Mouse (Mus musculus): ENCODE results near the gene Sdk2. TPM values are rescaled to one million over a fixed set of nuclear protein-coding genes. Genes with fewer than 3 reads are reported as not detected.

Gene Sdk2
- polyA plus RNA-seq, 1 experiment from 2014 or later = 6.5 TPM

DNA sequence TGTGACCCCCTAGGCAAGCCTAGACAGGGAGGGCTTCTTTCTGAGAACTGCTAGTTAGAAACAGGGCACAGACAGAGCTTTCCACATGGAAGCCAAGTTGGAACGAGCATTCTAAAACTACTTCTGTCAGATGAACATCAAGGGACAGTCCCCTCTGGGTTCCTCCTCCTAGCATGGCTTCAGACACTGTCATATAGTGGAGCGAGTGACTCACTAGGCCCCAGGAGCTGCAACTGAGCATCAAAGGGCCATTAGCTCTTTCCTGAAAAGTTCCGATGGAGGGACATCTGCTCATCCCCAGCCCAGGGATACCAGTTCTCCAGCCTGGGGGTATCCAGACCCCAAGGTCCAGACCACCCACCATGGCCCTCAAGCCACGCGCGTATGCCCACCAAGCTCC is 185.0 kb downstream of the Sdk2 start:
- ATAC-seq (ENCODE audit: insufficient number of reproducible peaks, low FRiP score, low TSS enrichment, low read depth) = no peak
- Histone ChIP-seq H3K4me1 (peaks cover 4% of the 10 kb centered on the region; the same call in 1 of the 2 replicates), H3K36me3 (peaks cover 4% of the 10 kb centered on the region; the same call in 1 of the 2 replicates), H3K4me2 (no peak overlapping the region), H3K9ac (no peak overlapping the region), H3K27ac (no peak overlapping the region), H3K27me3 (no peaks in the 10 kb centered on the region), H3K4me3 (no peak overlapping the region), H3K9me3 (no peaks in the 10 kb centered on the region)
- 82% methylated on average over 6 of the region's 6 CpGs for whole genome bisulfite sequencing

DNA sequence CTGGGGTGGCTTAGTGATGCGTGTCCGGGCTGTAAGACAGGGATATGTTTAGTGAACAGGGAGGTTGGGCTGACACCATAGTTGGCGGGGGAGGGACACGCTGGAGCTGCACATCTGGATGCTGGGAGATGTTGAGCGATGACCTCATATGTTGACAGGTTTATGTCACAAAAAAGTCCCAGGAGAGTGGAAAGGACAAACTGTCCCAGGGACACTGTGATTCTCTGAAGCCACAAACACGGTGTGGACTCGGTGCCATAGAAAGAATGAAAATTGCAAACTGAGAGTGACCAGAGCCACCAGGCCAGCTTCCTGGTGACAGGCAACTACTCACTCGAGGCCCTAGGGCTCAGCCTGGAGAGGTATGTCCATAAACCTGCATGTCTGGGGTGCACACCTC is 199.8 kb downstream of the Sdk2 start:
- peaks cover 11% of the 10 kb centered on the region for H3K36me3 ChIP-seq
- no peak overlapping the region for H3K27ac ChIP-seq
- no peaks in the 10 kb centered on the region for H3K27me3 ChIP-seq
- no peaks in the 10 kb centered on the region for H3K9me3 ChIP-seq
- WGBS = 88% methylated on average over 8 of the region's 8 CpGs
- H3K4me3 ChIP-seq = no peak overlapping the region
- ATAC-seq (ENCODE audit: insufficient number of reproducible peaks, low FRiP score, low TSS enrichment, low read depth) = no peak
- H3K4me2 ChIP-seq = no peak overlapping the region
- no peaks in the 10 kb centered on the region; the same call in 1 of the 2 replicates for H3K4me1 ChIP-seq
- no peak overlapping the region for H3K9ac ChIP-seq

DNA sequence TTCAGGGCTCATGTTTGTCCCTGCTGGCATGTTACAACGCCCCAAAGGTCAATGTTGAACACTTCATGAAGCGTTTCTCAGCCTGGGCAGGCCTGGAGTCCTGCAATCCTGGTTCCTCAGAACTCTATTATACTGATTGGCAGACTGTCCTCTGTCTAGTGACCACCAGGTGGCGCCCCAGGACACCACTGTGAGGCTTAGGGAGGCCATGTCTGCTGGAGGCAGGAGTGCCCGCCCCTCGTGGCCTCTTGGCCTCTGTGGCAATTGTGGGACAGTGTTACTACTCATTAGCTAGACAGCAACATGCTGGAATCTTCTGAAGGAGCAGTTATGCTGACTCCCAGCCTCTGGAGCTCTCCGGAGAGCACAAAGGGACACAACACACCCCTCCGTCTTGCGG is 201.2 kb downstream of the Sdk2 start:
- 36% methylated on average over 8 of the region's 8 CpGs for WGBS
- Histone ChIP-seq H3K4me2 (no peak overlapping the region), H3K4me3 (no peak overlapping the region), H3K9ac (no peak overlapping the region), H3K27me3 (no peaks in the 10 kb centered on the region), H3K4me1 (no peaks in the 10 kb centered on the region; the same call in 1 of the 2 replicates), H3K36me3 (peaks cover 5% of the 10 kb centered on the region; the same call in 1 of the 2 replicates), H3K27ac (no peak overlapping the region), H3K9me3 (no peaks in the 10 kb centered on the region)
- ATAC-seq (ENCODE audit: insufficient number of reproducible peaks, low FRiP score, low TSS enrichment, low read depth) = no peak

DNA sequence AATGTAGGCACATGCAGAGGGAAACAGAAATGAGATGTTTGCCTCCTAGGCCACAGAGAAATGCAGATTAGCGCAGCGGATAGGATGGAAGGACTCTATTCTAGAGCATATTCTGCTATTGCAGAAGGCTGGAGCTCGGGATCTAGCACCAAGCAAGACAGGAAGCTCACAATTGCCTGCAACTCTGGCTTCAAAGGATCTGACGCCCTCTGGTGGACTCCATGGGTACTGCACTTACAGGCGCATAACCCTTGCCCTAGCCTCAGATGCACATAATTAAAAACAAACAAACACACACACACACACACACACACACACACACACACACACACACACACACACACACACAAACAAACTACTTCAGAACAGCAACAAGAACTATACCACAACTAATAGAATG is 203.4 kb downstream of the Sdk2 start:
- Histone ChIP-seq H3K4me3 (no peak overlapping the region), H3K27ac (no peak overlapping the region), H3K4me1 (no peaks in the 10 kb centered on the region; the same call in 1 of the 2 replicates), H3K36me3 (peaks cover 5% of the 10 kb centered on the region), H3K9ac (no peak overlapping the region), H3K9me3 (no peaks in the 10 kb centered on the region), H3K4me2 (no peak overlapping the region), H3K27me3 (no peaks in the 10 kb centered on the region)
- ATAC-seq (ENCODE audit: insufficient number of reproducible peaks, low FRiP score, low TSS enrichment, low read depth) = no peak
- WGBS = 77% methylated on average over 5 of the region's 5 CpGs

DNA sequence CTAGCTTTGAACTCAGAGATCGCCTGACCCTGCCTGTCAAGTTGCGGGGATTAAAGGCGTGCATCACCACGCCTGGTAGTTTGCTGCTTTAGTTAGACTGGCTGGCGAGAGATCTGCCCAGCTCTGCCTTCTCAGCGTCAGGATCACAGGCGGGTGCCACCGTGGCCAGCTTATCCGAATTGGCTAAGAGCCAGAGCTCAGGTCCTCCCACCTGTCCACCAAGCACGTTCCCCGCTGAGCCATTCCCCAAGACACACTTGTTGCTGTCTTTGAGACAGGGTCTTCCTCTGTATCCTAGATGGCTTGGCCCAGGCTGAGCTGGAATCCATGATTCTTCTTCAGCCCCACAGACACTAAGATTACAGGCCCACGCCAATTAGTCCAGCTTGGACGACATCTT is 211.2 kb downstream of the Sdk2 start:
- H3K4me3 ChIP-seq = no peak overlapping the region
- no peaks in the 10 kb centered on the region for H3K27me3 ChIP-seq
- no peak for ATAC-seq (ENCODE audit: insufficient number of reproducible peaks, low FRiP score, low TSS enrichment, low read depth)
- no peak overlapping the region for H3K27ac ChIP-seq
- no peak overlapping the region for H3K4me2 ChIP-seq
- H3K36me3 ChIP-seq = peaks cover 38% of the 10 kb centered on the region
- H3K4me1 ChIP-seq = no peaks in the 10 kb centered on the region
- 75% methylated on average over 13 of the region's 13 CpGs for WGBS
- H3K9ac ChIP-seq = no peak overlapping the region
- H3K9me3 ChIP-seq = no peaks in the 10 kb centered on the region

DNA sequence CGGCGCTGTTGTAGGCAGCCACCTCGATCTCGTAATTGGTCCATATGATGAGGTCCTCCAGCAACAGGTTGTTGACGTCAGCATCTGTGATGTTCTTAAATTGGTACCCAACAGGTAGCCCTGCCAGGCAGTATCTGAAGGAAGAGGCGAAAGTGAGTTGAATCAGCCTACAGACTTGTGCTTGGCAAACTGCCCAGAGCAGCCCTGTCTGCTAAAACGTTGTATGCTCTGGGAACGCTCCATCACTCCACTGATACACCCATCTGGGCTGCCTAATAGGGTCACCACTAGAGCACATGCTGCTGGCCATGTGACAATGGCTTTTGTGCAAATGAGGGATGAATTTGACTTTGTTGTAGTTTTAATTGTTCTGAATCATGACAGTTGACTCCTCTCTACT is 215.1 kb downstream of the Sdk2 start:
- Histone ChIP-seq H3K36me3 (peaks cover 24% of the 10 kb centered on the region), H3K9me3 (no peaks in the 10 kb centered on the region), H3K4me2 (no peak overlapping the region), H3K4me3 (no peak overlapping the region), H3K9ac (no peak overlapping the region), H3K4me1 (peaks cover 9% of the 10 kb centered on the region; the same call in 1 of the 2 replicates), H3K27me3 (no peaks in the 10 kb centered on the region), H3K27ac (no peak overlapping the region)
- WGBS = 71% methylated on average over 8 of the region's 8 CpGs
- no peak for ATAC-seq (ENCODE audit: insufficient number of reproducible peaks, low FRiP score, low TSS enrichment, low read depth)

DNA sequence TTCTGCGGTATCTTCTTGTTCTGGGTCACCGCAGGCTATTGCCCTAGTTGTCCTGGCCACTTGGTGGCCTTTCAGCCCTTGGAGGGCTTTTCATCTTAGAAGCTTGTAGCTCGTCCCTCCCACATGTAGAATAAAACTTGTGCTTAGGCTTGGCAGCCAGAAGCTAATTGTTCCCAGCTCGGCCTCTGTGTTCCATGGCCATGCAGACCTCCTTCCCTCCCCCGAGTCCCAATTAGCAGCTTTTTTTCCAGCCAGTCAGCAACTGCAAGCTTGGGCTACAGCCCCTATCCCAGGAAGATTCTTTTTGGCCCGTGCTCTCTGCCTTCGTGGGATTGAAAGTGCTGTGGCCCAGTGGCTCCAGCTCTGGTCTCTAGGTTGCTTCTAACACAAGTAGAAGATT is 217.5 kb downstream of the Sdk2 start:
- Histone ChIP-seq H3K9ac (no peak overlapping the region), H3K27me3 (no peaks in the 10 kb centered on the region), H3K36me3 (peaks cover 13% of the 10 kb centered on the region), H3K9me3 (no peaks in the 10 kb centered on the region), H3K4me3 (no peak overlapping the region), H3K27ac (no peak overlapping the region), H3K4me2 (no peak overlapping the region), H3K4me1 (peaks cover 9% of the 10 kb centered on the region; the same call in 1 of the 2 replicates)
- 48% methylated on average over 7 of the region's 7 CpGs for WGBS
- ATAC-seq (ENCODE audit: insufficient number of reproducible peaks, low FRiP score, low TSS enrichment, low read depth) = no peak

DNA sequence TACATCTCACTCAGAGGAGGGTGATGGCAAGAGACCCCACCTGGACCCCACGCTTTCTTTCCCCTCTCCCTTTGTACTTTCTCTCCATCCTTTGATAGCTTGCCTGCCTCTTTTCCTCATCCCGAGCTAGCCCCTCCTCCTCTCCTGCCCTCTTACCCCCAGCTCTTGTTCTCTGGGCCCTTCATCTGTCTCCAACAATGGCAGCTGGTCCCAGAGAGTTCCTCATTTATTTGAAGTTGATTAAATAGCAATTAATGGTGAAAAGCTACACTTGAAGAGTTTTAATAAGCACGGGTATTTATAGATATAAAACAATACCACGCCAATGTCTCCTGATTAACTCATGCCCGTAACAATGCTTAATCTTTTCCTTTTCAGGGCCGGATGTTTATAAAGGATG is 222.9 kb downstream of the Sdk2 start:
- H3K27me3 ChIP-seq = no peaks in the 10 kb centered on the region
- H3K9me3 ChIP-seq = no peaks in the 10 kb centered on the region
- no peak for ATAC-seq (ENCODE audit: insufficient number of reproducible peaks, low FRiP score, low TSS enrichment, low read depth)
- no peak overlapping the region for H3K4me3 ChIP-seq
- no peak overlapping the region for H3K27ac ChIP-seq
- H3K9ac ChIP-seq = no peak overlapping the region
- peaks cover 2% of the 10 kb centered on the region; the same call in 1 of the 2 replicates for H3K4me1 ChIP-seq
- H3K4me2 ChIP-seq = no peak overlapping the region
- 67% methylated on average over 6 of the region's 6 CpGs for WGBS
- peaks cover 19% of the 10 kb centered on the region for H3K36me3 ChIP-seq

DNA sequence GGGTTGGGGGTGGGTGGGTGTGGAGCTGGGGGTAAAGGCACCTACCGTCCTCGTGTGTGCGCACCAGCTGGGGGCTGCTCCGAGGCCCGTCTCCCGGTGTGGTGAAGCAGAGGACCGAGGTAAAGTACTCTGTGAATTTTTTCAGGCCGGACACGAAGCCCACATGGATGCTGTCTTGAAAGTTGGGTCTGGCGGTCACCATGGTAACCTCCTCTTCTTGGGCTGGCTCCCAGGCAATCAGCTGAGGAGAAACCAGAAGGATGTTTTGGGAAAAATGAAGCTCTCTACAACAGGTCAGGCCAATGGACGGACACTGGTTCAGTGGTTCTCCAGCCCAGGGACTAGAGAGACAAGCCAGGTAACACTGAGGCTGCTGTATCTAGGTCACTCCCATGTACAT is 224.0 kb downstream of the Sdk2 start:
- ATAC-seq (ENCODE audit: insufficient number of reproducible peaks, low FRiP score, low TSS enrichment, low read depth) = no peak
- 94% methylated on average over 11 of the region's 11 CpGs for WGBS
- no peak overlapping the region for H3K4me2 ChIP-seq

DNA sequence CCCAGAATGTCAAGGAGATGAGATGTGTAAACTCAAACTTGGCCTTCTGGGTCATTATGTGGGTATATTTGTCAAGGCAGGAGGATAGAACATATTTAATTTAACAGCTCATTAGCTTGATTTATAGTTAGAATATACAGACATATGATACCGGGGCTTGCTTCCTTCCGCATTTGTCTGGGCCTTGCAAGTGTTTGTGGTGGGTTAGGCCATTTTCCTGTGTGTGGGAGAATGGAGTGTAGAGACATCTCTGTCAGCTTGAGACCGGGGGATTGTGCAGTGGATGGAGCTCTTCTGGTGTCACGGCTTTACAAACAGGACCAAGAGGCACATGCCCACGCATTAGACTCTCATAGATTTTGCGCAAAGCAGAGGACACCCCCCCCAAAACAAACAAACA is 235.2 kb downstream of the Sdk2 start:
- 84% methylated on average over 6 of the region's 6 CpGs for WGBS
- Histone ChIP-seq H3K27me3 (peaks cover 6% of the 10 kb centered on the region), H3K4me1 (no peaks in the 10 kb centered on the region), H3K4me2 (no peak overlapping the region), H3K9ac (no peak overlapping the region), H3K4me3 (no peak overlapping the region), H3K9me3 (no peaks in the 10 kb centered on the region), H3K36me3 (peaks cover 51% of the 10 kb centered on the region), H3K27ac (no peak overlapping the region)
- ATAC-seq (ENCODE audit: insufficient number of reproducible peaks, low FRiP score, low TSS enrichment, low read depth) = no peak

More for the DNA sequence above, 224.0 kb downstream of the Sdk2 start:
- peaks cover 25% of the 10 kb centered on the region for H3K36me3 ChIP-seq
- H3K4me3 ChIP-seq = no peak overlapping the region
- no peak overlapping the region for H3K9ac ChIP-seq
- H3K9me3 ChIP-seq = no peaks in the 10 kb centered on the region
- H3K27me3 ChIP-seq = no peaks in the 10 kb centered on the region
- no peaks in the 10 kb centered on the region for H3K4me1 ChIP-seq
- no peak overlapping the region for H3K27ac ChIP-seq

DNA sequence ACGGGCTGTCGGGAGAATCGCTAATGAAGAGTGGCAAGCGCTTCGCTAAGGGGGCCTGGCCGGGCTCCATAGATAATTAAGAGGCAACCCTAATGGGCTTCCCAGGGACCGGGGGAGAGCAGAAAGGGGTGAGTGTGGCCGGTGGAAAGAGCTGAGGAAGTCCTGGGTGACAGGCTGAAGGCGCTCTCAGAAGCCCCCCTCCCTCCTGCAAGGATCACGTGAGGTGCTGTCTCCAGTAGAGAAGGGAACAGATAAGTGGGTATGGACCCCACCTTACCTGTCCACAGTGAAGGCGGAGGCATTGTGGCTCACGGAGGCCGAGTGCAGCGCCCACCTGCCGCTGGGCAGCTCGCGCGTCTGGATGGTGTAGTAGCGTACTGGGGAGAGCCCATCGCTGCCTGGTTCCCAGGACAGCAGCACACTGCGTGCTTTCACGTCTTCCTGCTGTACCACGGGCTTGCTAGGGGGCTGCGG is 238.7 kb downstream of the Sdk2 start:
- Histone ChIP-seq H3K4me3 (no peak overlapping the region), H3K27ac (no peak overlapping the region), H3K9me3 (no peaks in the 10 kb centered on the region), H3K9ac (no peak overlapping the region), H3K4me2 (no peak overlapping the region), H3K4me1 (peaks cover 2% of the 10 kb centered on the region; the same call in 1 of the 2 replicates), H3K36me3 (peaks cover 55% of the 10 kb centered on the region), H3K27me3 (peaks cover 6% of the 10 kb centered on the region)
- 42% methylated on average over 24 of the region's 24 CpGs for WGBS
- no peak for ATAC-seq (ENCODE audit: insufficient number of reproducible peaks, low FRiP score, low TSS enrichment, low read depth)

DNA sequence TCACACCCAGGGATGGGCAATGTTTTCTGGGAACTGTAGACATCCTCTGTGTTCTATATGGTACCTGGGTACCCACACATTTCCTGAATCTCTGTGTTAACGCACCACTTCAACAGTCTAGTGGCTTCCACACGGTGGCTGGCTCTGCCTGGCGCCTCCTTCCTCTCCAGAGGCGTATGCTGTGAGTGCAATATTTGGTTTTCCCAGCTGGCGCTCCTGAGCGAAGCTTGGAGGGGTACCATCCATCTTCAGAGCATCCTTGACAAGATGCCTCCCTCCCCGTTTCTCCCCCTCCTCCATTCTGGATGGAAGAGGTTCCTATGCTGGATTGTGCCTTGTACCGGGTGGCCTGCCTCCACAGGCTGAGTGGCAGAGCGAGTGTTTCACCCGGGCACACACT is 246.8 kb downstream of the Sdk2 start:
- WGBS = 85% methylated on average over 10 of the region's 10 CpGs
- Histone ChIP-seq H3K9ac (no peak overlapping the region), H3K4me2 (no peak overlapping the region), H3K27ac (no peak overlapping the region), H3K9me3 (no peaks in the 10 kb centered on the region), H3K4me3 (no peak overlapping the region), H3K4me1 (peaks cover 3% of the 10 kb centered on the region; the same call in 1 of the 2 replicates), H3K27me3 (no peaks in the 10 kb centered on the region), H3K36me3 (peaks cover 32% of the 10 kb centered on the region)
- ATAC-seq (ENCODE audit: insufficient number of reproducible peaks, low FRiP score, low TSS enrichment, low read depth) = no peak

DNA sequence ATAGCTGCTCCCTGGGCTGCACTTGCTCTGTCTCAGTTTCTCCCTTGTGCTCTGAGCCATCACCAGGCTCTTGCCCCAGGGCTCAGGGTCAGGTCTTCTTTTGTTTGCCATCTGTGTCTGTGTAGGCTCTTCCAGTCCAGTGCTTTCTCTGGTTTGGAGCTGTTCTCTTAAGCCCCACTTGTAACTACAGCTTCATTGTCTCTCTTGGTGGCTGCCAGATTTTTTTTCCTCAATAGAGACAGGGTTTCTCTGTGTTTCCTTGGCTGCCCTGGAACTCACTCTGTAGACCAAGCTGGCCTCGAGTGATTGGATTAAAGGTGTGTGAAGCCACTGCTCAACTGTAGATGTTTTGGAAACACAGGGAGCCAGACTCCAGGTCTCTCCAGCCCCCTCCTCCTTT is 247.8 kb downstream of the Sdk2 start:
- WGBS = 45% methylated on average over 1 of the region's 1 CpGs
- ATAC-seq (ENCODE audit: insufficient number of reproducible peaks, low FRiP score, low TSS enrichment, low read depth) = no peak
- Histone ChIP-seq H3K4me1 (peaks cover 3% of the 10 kb centered on the region; the same call in 1 of the 2 replicates), H3K9me3 (no peaks in the 10 kb centered on the region), H3K27ac (no peak overlapping the region), H3K4me2 (no peak overlapping the region), H3K9ac (no peak overlapping the region), H3K27me3 (no peaks in the 10 kb centered on the region), H3K4me3 (no peak overlapping the region), H3K36me3 (peaks cover 30% of the 10 kb centered on the region)
